Mouse (Mus musculus): ENCODE measurements around the gene Aqp1.

DNA sequence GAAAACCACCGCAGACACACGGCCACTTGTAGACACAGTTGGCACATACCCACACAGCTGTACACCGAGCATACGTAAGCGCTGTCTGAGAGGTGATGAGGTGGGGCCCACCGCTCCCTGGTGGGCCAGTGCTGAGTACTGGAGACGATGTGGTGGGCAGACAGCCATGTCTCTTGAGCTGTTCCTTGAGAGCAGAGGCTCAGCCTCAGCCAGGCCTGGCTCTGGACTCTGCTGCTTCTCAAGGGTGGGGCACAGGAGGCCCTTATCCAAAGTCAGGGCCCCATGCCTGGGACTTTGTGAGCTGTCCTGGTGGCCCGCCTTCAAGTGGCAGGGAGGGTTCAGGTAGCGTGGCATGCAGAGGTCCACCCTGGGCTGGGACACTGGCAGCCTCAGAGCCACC, 6.1 kb downstream of the Aqp1 start:
- TF ChIP-seq CTCF (IDR thresholded peaks at IDR 0.05; ENCODE audit: insufficient read depth, low read length) (no peak), POLR2A (IDR thresholded peaks at IDR 0.05; ENCODE audit: borderline replicate concordance, extremely low read depth, low read depth, low read length) (no peak)

All from lung, adult 2 months (tissue).